Mouse (Mus musculus) C3H10T1/2 (cell line): ENCODE measurements around the gene C1qbp. TPM values are rescaled to one million over a fixed set of nuclear protein-coding genes. Genes with fewer than 3 reads are reported as not detected.

Experiments
- polyA plus RNA-seq, 2 experiments: library from polyadenylated mRNA; unstranded; fragments of >200 nt; fragmentation: generic; extraction: Trizol; gene quantifications; one replicate each; pipeline ENCODE4 v1.2.1; 2012; ENCODE audit warnings: missing spikeins in 2 of 2

Gene C1qbp
- 100 to 1,000 TPM; 122 to 344 TPM for polyA plus RNA-seq

GRCm38 (mm10) chr11:70982557-70983228 is at the start of gene C1qbp:
TSS of gene C1qbp (minus strand) at chr11:70983026.

GRCm38 (mm10) chr11:71019201-71020068 is 36.6 kb upstream of the C1qbp start, which contains the start of the genes Mis12 and Derl2:
TSS of gene Mis12 (plus strand) at chr11:71019611.
TSS of gene Derl2 (minus strand) at chr11:71019841.

GRCm38 (mm10) chr11:71004316-71004773 is 21.5 kb upstream of the C1qbp start, which contains the start of gene Dhx33:
TSS of gene Dhx33 (minus strand) at chr11:71004437.

GRCm38 (mm10) chr11:70969821-70970559 is 12.8 kb downstream of the C1qbp start, which contains the start of the genes Nup88 and Rpain:
TSS of gene Nup88 (minus strand) at chr11:70969973.
TSS of gene Rpain (plus strand) at chr11:70970213.

Other genes with a start within 250 kb of the C1qbp start
- 1 to 10 TPM in 1 of 2 experiments, under 1 TPM in 1; 0.25 to 1.1 TPM for gene Zfp3, start 218.8 kb downstream of the C1qbp start, polyA plus RNA-seq
- gene Scimp, start 170.4 kb downstream of the C1qbp start, polyA plus RNA-seq = not detected
- 1 to 10 TPM; 2.9 to 8.3 TPM for gene Rabep1, start 138.2 kb downstream of the C1qbp start, polyA plus RNA-seq
- gene Nup88, start 13.1 kb downstream of the C1qbp start, polyA plus RNA-seq = 10 to 100 TPM in 1 of 2 experiments, 1 to 10 TPM in 1; 8.3 to 32.1 TPM
- gene Rpain, start 12.8 kb downstream of the C1qbp start, polyA plus RNA-seq = 10 to 100 TPM; 41.2 to 43.5 TPM
- 1 to 10 TPM; 1.3 to 8.3 TPM for gene Dhx33, start 21.4 kb upstream of the C1qbp start, polyA plus RNA-seq
- 10 to 100 TPM in 1 of 2 experiments, 1 to 10 TPM in 1; 1.2 to 11.2 TPM for gene Mis12, start 36.6 kb upstream of the C1qbp start, polyA plus RNA-seq
- 10 to 100 TPM; 41.0 to 45.9 TPM for gene Derl2, start 36.8 kb upstream of the C1qbp start, polyA plus RNA-seq
- under 1 TPM in 1 of 2 experiments, not detected in 1; 0.07 TPM for gene 6330403K07Rik, start 50.5 kb upstream of the C1qbp start, polyA plus RNA-seq
- gene Nlrp1a, start 161.7 kb upstream of the C1qbp start, polyA plus RNA-seq = under 1 TPM in 1 of 2 experiments, not detected in 1; 0.01 TPM
- gene Nlrp1b, start 247.7 kb upstream of the C1qbp start, polyA plus RNA-seq = under 1 TPM in 1 of 2 experiments, not detected in 1; 0.01 TPM